Mouse (Mus musculus) splenic B cell, adult 2 months (primary cell): ENCODE results near the gene Ptprd.

ENCODE experiments used
- DNase-seq: peaks from one replicate; pipeline ENCODE4 v3.0.0-alpha.2; 2011; ENCODE audit warnings: low read depth, low spot score
- H3K27me3 ChIP-seq: 2 replicates; pipeline ENCODE4 v1.6.1; 2012; ENCODE audit warnings: mild to moderate bottlenecking, low read length, moderate library complexity, mixed read lengths; ENCODE audit not compliant: control insufficient read depth, poor library complexity, insufficient read depth, severe bottlenecking
- H3K36me3 ChIP-seq: 2 replicates; pipeline ENCODE4 v1.6.1; 2012; ENCODE audit warnings: mild to moderate bottlenecking, low read length, moderate library complexity, mixed read lengths; ENCODE audit not compliant: control insufficient read depth, poor library complexity, insufficient read depth, severe bottlenecking

The Ptprd gene

GRCm38 (mm10) chr4:76313749-76314148 is 1898.0 kb downstream of the Ptprd start:
- no peaks in the 10 kb centered on the region for H3K27me3 ChIP-seq
- H3K36me3 ChIP-seq, result no peaks in the 10 kb centered on the region
- DNase-seq, result no peak

DNA sequence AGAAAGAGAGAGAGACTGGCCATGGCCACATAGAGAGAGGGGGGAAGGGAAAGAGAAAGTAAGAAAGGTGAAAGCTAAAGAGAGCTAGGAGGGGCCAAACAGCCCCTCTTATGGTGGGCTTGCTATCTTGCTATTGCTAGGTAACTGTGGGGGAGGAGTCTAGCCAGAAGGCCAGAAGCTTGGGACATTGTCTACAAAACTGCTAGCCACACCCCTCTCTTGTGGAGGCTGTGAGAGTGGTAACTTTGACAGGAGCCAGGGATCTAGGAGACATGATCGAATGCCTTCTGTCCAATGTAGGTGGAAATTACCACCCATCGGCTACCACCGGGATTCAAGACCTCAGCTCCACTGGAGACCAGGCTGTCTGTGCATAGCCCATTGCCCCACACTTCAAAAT is 1899.2 kb downstream of the Ptprd start:
- Histone ChIP-seq H3K36me3 (no peaks in the 10 kb centered on the region), H3K27me3 (no peaks in the 10 kb centered on the region)
- DNase-seq, result no peak

GRCm38 (mm10) chr4:76305987-76306386 is 1905.8 kb downstream of the Ptprd start:
- no peak for DNase-seq
- H3K27me3 ChIP-seq, result no peaks in the 10 kb centered on the region

GRCm38 (mm10) chr4:76297375-76297774 is 1914.4 kb downstream of the Ptprd start:
- H3K27me3 ChIP-seq, result no peaks in the 10 kb centered on the region
- no peak for DNase-seq
- H3K36me3 ChIP-seq, result no peaks in the 10 kb centered on the region

More at GRCm38 (mm10) chr4:76305987-76306386, 1905.8 kb downstream of the Ptprd start:
- H3K36me3 ChIP-seq, result no peaks in the 10 kb centered on the region

- no peak for DNase-seq
- Histone ChIP-seq H3K36me3 (no peaks in the 10 kb centered on the region), H3K27me3 (no peaks in the 10 kb centered on the region)
These were observed 1918.9 kb downstream of the Ptprd start for GRCm38 (mm10) chr4:76292733-76293357.

DNA sequence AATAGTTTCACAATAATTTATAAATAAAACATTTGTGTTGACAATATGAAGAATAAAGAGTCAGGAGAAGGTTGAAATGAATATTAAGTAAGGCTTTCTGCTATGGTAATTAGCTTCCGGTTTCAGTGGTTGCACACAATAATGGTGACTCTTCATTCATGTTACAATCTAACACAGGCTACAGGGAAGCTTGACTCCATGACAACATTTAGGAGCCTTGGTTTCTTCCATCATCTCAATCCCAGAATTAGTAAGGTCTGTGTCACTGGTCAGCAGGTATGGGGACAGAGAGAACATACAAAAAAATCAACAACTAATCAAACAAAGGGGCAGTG is 1921.3 kb downstream of the Ptprd start:
- H3K27me3 ChIP-seq, result no peaks in the 10 kb centered on the region
- H3K36me3 ChIP-seq, result no peaks in the 10 kb centered on the region
- DNase-seq, result no peak

- Histone ChIP-seq H3K36me3 (no peaks in the 10 kb centered on the region), H3K27me3 (no peaks in the 10 kb centered on the region)
- DNase-seq, result no peak
These were observed 1921.9 kb downstream of the Ptprd start for GRCm38 (mm10) chr4:76289612-76290483.

DNA sequence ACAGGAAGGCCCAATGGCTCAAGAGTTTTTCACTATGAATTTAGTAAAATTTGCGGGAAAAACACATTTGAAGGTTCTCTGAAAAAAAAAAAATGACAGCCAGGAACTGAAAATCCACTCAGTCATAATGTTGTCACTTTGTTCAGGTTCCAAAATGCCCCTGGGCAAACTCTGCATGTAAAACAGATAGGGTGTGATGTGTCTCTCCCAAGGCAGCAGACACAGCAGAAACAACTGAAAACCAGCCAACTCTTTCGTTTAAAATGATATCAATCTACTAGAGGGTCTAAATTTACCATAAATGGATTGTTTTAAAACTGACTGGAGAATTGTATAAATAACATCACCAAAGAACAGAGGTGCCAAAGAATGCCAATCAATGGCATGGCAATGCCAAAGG is 1925.7 kb downstream of the Ptprd start:
- Histone ChIP-seq H3K36me3 (no peaks in the 10 kb centered on the region), H3K27me3 (no peaks in the 10 kb centered on the region)
- DNase-seq, result no peak

DNA sequence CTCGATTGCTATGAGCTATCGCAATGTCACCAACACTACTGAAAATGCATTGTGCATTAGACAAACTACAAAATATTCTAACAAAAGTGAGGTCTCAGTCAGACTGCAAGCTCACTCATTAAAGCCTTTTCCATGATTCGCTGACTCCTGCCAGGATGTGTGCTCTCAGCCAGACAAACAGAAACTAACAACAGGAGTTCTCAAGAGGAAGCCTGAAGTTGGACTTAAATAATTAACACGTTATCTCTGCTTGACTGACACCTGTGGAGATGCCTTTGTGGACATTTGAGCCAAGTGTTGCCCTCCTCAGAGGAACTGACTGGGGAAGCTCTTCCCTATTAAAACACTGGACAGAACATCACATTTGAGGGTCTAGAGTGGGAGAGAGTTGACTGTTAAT is 1928.9 kb downstream of the Ptprd start:
- DNase-seq, result no peak
- Histone ChIP-seq H3K36me3 (no peaks in the 10 kb centered on the region), H3K27me3 (no peaks in the 10 kb centered on the region)

DNA sequence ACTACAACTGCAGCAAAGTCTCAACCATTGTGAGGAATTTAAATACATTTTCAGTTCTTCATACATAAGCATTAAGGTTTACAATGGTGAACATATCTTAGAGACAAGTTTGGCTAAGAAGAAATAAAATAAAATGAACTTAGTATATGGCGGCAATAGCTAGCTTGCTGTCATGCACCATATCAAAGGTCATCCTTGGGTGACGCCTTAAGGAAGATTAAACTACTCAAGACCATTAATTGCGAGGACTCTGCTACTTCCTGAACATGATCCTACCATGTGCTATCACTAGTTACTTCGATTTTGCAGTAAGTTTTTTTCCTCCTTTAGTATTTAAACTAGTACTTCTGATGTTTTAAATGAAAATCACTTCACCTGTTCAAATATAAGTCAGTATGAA is 1949.0 kb downstream of the Ptprd start:
- no peaks in the 10 kb centered on the region for H3K36me3 ChIP-seq
- H3K27me3 ChIP-seq, result no peaks in the 10 kb centered on the region
- DNase-seq, result no peak

GRCm38 (mm10) chr4:76260686-76261085 is 1951.1 kb downstream of the Ptprd start:
- Histone ChIP-seq H3K36me3 (no peaks in the 10 kb centered on the region), H3K27me3 (no peaks in the 10 kb centered on the region)
- no peak for DNase-seq

DNA sequence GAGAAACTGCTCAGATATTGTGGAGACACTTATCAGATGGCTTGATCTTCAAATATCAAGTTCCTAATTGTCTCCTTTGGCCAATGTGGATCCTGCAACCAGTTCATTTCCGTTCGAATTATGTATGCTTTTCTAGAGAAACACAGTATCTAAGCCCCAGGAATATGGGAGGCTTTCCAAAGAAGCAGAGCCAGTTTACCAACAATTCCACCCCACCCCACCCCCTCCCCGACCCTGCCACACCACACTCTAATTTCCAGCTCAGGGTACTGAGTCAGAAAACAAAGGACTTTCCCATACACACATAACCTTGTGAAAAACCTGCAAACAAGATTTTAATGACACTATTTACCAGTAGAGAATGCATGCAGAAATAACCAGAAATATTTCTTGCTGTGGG is 1951.5 kb downstream of the Ptprd start:
- DNase-seq, result no peak
- Histone ChIP-seq H3K27me3 (no peaks in the 10 kb centered on the region), H3K36me3 (no peaks in the 10 kb centered on the region)

DNA sequence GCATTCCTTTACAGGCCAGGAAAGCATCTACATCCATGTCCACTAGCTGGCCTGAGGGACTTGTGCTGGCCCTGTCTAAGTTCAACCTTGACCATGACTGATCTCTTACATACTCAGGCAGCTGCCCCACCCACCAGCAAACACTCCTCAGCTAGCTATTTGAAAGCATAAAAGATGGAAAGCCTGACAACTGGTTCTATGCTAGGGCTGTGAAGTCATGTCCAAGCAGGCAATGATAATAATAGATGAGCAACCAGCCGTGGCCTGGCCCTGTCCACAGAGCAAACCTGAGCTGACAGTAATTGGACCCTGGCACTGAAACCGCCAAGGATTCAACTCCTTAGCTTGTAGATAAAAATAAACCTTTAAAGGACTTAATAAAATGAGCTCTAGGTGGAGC is 1952.1 kb downstream of the Ptprd start:
- no peaks in the 10 kb centered on the region for H3K36me3 ChIP-seq
- no peak for DNase-seq

GRCm38 (mm10) chr4:76244371-76244770 is 1967.4 kb downstream of the Ptprd start:
- Histone ChIP-seq H3K36me3 (no peaks in the 10 kb centered on the region), H3K27me3 (no peaks in the 10 kb centered on the region)
- DNase-seq, result no peak

More for the DNA sequence above, 1952.1 kb downstream of the Ptprd start:
- H3K27me3 ChIP-seq, result no peaks in the 10 kb centered on the region

- no peak for DNase-seq
These were observed 1970.2 kb downstream of the Ptprd start for GRCm38 (mm10) chr4:76241542-76241941.

More at GRCm38 (mm10) chr4:76241542-76241941, 1970.2 kb downstream of the Ptprd start:
- Histone ChIP-seq H3K27me3 (no peaks in the 10 kb centered on the region), H3K36me3 (no peaks in the 10 kb centered on the region)
